Mouse (Mus musculus) stomach, embryonic 15.5 days (tissue): Measurements from ENCODE around the gene Ahdc1. TPM values are rescaled to one million over a fixed set of nuclear protein-coding genes. Genes with fewer than 3 reads are reported as not detected.
A peak's percentile ranks its signal among the peaks of the same experiment; 100 is the strongest.

Source experiments
- ATAC-seq: fragments of 200-750 bp; cut with Nextera tagmentation; 2 replicates; pipeline ENCODE4 v1.8.0; 2017; ENCODE audit warnings: low read depth, moderate number of reproducible peaks, moderate TSS enrichment; ENCODE audit not compliant: insufficient read depth, low FRiP score
- H3K27ac ChIP-seq: fragments of 300-500 bp; sonication (generic); 2 replicates; pipeline ENCODE4 v1.5.1; 2015; ENCODE audit warnings: mild to moderate bottlenecking, inconsistent platforms
- H3K27me3 ChIP-seq: fragments of 300-500 bp; sonication (generic); replicated peaks from 2 replicates; pipeline ENCODE4 v1.6.1; 2015; ENCODE audit warnings: inconsistent platforms
- H3K36me3 ChIP-seq: fragments of 300-500 bp; sonication (generic); 2 replicates; pipeline ENCODE4 v1.6.1; 2015; ENCODE audit warnings: inconsistent platforms
- H3K4me1 ChIP-seq: fragments of 300-500 bp; sonication (generic); 2 replicates; pipeline ENCODE4 v1.6.1; 2015; ENCODE audit warnings: inconsistent platforms
- H3K4me2 ChIP-seq: fragments of 300-500 bp; sonication (generic); 2 replicates; pipeline ENCODE4 v1.6.1; 2015; ENCODE audit warnings: mild to moderate bottlenecking, inconsistent platforms
- H3K4me3 ChIP-seq: fragments of 300-500 bp; sonication (generic); replicated peaks from 2 replicates; pipeline ENCODE4 v1.5.1; 2015; ENCODE audit warnings: inconsistent platforms
- H3K9ac ChIP-seq: fragments of 300-500 bp; sonication (generic); 2 replicates; pipeline ENCODE4 v1.6.1; 2015; ENCODE audit warnings: inconsistent platforms
- H3K9me3 ChIP-seq: fragments of 300-500 bp; sonication (generic); 2 replicates; pipeline ENCODE4 v1.6.1; 2016; ENCODE audit warnings: inconsistent platforms
- WGBS: fragments of 180-500 bp; shearing (Covaris S2); methylation state at CpG from one replicate; pipeline ENCODE4 v1.1.7; 2015; 5-methylcytosine and 5-hydroxymethylcytosine counted together
- polyA plus RNA-seq: library from polyadenylated mRNA; unstranded; fragments of >200 nt; fragmentation: Nextera tagmentation; extraction: Ambion mirVana; gene quantifications from 2 replicates; pipeline ENCODE4 v1.2.1, GENCODE M21; 2015

Ahdc1 gene
- polyA plus RNA-seq, 1 experiment from 2014 or later: 9.3 TPM

DNA sequence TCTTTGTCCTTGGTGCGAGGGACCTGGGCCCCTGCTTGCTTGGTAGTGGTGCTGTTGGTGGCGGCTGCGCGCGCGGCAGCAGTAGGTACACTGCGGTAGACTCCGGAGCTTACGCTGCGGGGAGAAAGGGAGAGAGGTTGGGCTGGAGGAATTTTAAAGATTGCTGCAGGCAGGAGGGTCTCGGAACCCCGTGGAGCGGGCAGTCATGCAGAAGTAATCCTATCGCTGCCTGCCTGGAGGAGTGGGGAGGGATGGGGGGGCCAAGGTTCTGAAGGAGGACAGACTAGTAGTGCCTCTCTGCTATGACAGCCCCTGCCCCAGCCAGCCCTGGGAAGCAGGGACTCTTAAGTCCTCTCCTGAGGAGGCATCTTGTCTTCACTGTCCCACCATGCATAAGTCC is 11.2 kb downstream of the Ahdc1 start:
- Histone ChIP-seq H3K27me3 (no peaks in the 10 kb centered on the region), H3K27ac (0 out of 2 replicates have a peak overlapping the region, but pooled peaks have one; percentile 13), H3K9me3 (no peaks in the 10 kb centered on the region), H3K4me3 (no peak overlapping the region), H3K4me1 (peaks cover 84% of the 10 kb centered on the region), H3K36me3 (no peaks in the 10 kb centered on the region), H3K4me2 (peak overlapping the region; percentile 3; the same call in 1 of the 2 replicates), H3K9ac (no peak overlapping the region)
- no peak for ATAC-seq
- 33% methylated on average over 14 of the region's 14 CpGs for WGBS

GRCm38 (mm10) chr4:133022954-133023635 is 12.0 kb downstream of the Ahdc1 start:
- 73% methylated on average over 14 of the region's 14 CpGs for WGBS
- ATAC-seq: no peak
- Histone ChIP-seq H3K9ac (no peak overlapping the region), H3K36me3 (no peaks in the 10 kb centered on the region), H3K27ac (peak overlapping the region; percentile 85), H3K27me3 (no peaks in the 10 kb centered on the region), H3K9me3 (no peaks in the 10 kb centered on the region), H3K4me3 (no peak overlapping the region), H3K4me1 (peaks cover 76% of the 10 kb centered on the region), H3K4me2 (no peak overlapping the region)

DNA sequence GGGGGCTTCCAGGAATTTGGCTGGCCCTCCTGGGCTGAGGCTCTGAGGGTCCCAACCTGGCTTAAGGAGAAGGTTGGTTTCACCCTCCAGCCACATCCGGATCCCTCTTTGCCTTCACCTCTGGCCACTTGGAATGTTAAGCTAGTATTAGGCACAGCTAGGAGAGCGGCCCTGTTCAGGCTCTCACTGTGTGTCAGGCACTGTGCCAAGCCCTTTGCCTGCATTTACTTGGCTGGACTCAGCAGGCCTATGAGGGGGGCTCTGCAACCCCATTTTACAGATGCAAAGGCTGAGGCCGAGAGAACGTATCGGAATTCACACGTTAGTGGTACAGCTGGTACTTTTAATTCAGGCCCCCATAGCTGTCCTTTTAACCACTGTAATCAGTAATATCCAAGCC is 12.6 kb downstream of the Ahdc1 start:
- Histone ChIP-seq H3K4me3 (no peak overlapping the region), H3K36me3 (no peaks in the 10 kb centered on the region), H3K9ac (no peak overlapping the region), H3K27me3 (no peaks in the 10 kb centered on the region), H3K9me3 (no peaks in the 10 kb centered on the region), H3K4me2 (no peak overlapping the region), H3K27ac (peak overlapping the region; percentile 85), H3K4me1 (peaks cover 74% of the 10 kb centered on the region)
- no peak for ATAC-seq
- WGBS: 81% methylated on average over 6 of the region's 6 CpGs

- H3K4me1 ChIP-seq: peaks cover 78% of the 10 kb centered on the region
- 14% methylated on average over 3 of the region's 4 CpGs for WGBS
- no peaks in the 10 kb centered on the region for H3K36me3 ChIP-seq
- H3K4me2 ChIP-seq: no peak overlapping the region
- no peaks in the 10 kb centered on the region for H3K27me3 ChIP-seq
- peak overlapping the region; percentile 85 for H3K27ac ChIP-seq
- no peak overlapping the region for H3K4me3 ChIP-seq
- ATAC-seq: no peak
- no peaks in the 10 kb centered on the region for H3K9me3 ChIP-seq
- no peak overlapping the region for H3K9ac ChIP-seq
Measured at GRCm38 (mm10) chr4:133024404-133024803, 13.3 kb downstream of the Ahdc1 start.

DNA sequence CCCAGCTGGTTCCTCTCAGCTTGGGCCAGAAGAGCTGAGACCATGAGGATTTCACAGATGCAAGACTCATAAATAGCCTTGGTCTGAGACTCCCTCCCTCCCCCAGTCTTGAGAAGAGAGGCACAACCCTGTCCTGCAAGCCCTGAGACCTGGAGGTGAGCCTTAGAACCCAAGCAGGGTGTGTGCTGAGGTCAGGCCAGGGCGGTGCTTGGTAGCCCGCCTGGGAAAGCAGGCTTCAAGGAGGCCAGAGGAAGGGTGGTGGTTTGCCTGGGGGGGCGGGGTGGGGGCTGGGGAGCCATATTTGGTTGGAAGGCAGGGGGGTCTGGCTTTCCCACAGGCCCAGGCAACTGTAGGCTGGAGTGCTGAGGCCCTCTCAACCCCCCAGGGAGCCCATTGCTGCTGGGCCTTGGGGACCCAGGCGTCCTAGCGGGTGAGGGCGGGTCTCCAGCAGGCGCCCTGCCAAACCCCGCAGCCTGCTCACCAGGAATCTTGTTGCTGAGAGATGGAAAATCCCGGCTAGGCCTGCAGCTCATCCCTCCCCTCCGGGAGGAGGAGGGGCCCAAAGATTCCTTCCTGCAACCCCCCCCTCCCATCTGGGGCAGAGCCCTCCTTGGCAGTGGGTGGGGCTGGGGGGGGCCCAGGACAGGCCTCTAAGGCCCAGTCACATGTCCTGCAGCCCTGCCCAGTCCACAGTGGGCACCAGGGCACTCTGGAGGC is 14.1 kb downstream of the Ahdc1 start:
- 16% methylated on average over 10 of the region's 10 CpGs for WGBS
- Histone ChIP-seq H3K27ac (peak overlapping the region; percentile 85), H3K4me3 (no peak overlapping the region), H3K9ac (no peak overlapping the region), H3K4me2 (peak overlapping the region; percentile 33; the same call in 1 of the 2 replicates), H3K27me3 (no peaks in the 10 kb centered on the region), H3K36me3 (no peaks in the 10 kb centered on the region), H3K9me3 (no peaks in the 10 kb centered on the region), H3K4me1 (peaks cover 73% of the 10 kb centered on the region)
- ATAC-seq: peak; percentile 42; the same call in 1 of the 2 replicates

GRCm38 (mm10) chr4:133026272-133026671 is 15.2 kb downstream of the Ahdc1 start:
- Histone ChIP-seq H3K4me3 (no peak overlapping the region), H3K4me2 (no peak overlapping the region), H3K27me3 (no peaks in the 10 kb centered on the region), H3K9ac (no peak overlapping the region), H3K27ac (peak overlapping the region; percentile 85), H3K36me3 (no peaks in the 10 kb centered on the region), H3K4me1 (peaks cover 62% of the 10 kb centered on the region), H3K9me3 (no peaks in the 10 kb centered on the region)
- no peak for ATAC-seq
- 66% methylated on average over 10 of the region's 10 CpGs for WGBS

- no peak overlapping the region for H3K9ac ChIP-seq
- ATAC-seq: no peak
- H3K9me3 ChIP-seq: no peaks in the 10 kb centered on the region
- no peaks in the 10 kb centered on the region for H3K27me3 ChIP-seq
- 31% methylated on average over 2 of the region's 2 CpGs for WGBS
- H3K4me3 ChIP-seq: no peak overlapping the region
- peak overlapping the region; percentile 85; the same call in 1 of the 2 replicates for H3K27ac ChIP-seq
- H3K4me2 ChIP-seq: no peak overlapping the region
- no peaks in the 10 kb centered on the region for H3K36me3 ChIP-seq
- H3K4me1 ChIP-seq: peaks cover 56% of the 10 kb centered on the region
Measured at GRCm38 (mm10) chr4:133026826-133027375, 15.8 kb downstream of the Ahdc1 start.

- no peaks in the 10 kb centered on the region for H3K36me3 ChIP-seq
- H3K9me3 ChIP-seq: no peaks in the 10 kb centered on the region
- H3K9ac ChIP-seq: no peak overlapping the region
- no peak for ATAC-seq
- H3K4me1 ChIP-seq: peaks cover 47% of the 10 kb centered on the region
- no peak overlapping the region for H3K27ac ChIP-seq
- H3K4me2 ChIP-seq: no peak overlapping the region
- no peak overlapping the region for H3K4me3 ChIP-seq
- WGBS: 65% methylated on average over 10 of the region's 10 CpGs
- no peaks in the 10 kb centered on the region for H3K27me3 ChIP-seq
Measured at GRCm38 (mm10) chr4:133027721-133028120, 16.7 kb downstream of the Ahdc1 start.

GRCm38 (mm10) chr4:133028193-133028592 is 17.1 kb downstream of the Ahdc1 start:
- Histone ChIP-seq H3K9me3 (no peaks in the 10 kb centered on the region), H3K4me2 (no peak overlapping the region), H3K27me3 (no peaks in the 10 kb centered on the region), H3K9ac (no peak overlapping the region), H3K4me3 (no peak overlapping the region), H3K27ac (no peak overlapping the region), H3K4me1 (peaks cover 43% of the 10 kb centered on the region), H3K36me3 (no peaks in the 10 kb centered on the region)
- ATAC-seq: no peak
- 86% methylated on average over 6 of the region's 6 CpGs for WGBS

GRCm38 (mm10) chr4:133028875-133029274 is 17.8 kb downstream of the Ahdc1 start:
- WGBS: 85% methylated on average over 6 of the region's 6 CpGs
- peaks cover 36% of the 10 kb centered on the region for H3K4me1 ChIP-seq
- no peaks in the 10 kb centered on the region for H3K36me3 ChIP-seq
- no peaks in the 10 kb centered on the region for H3K27me3 ChIP-seq
- no peak overlapping the region for H3K4me2 ChIP-seq
- ATAC-seq: no peak
- H3K4me3 ChIP-seq: no peak overlapping the region
- H3K27ac ChIP-seq: no peak overlapping the region
- H3K9ac ChIP-seq: no peak overlapping the region
- no peaks in the 10 kb centered on the region for H3K9me3 ChIP-seq

DNA sequence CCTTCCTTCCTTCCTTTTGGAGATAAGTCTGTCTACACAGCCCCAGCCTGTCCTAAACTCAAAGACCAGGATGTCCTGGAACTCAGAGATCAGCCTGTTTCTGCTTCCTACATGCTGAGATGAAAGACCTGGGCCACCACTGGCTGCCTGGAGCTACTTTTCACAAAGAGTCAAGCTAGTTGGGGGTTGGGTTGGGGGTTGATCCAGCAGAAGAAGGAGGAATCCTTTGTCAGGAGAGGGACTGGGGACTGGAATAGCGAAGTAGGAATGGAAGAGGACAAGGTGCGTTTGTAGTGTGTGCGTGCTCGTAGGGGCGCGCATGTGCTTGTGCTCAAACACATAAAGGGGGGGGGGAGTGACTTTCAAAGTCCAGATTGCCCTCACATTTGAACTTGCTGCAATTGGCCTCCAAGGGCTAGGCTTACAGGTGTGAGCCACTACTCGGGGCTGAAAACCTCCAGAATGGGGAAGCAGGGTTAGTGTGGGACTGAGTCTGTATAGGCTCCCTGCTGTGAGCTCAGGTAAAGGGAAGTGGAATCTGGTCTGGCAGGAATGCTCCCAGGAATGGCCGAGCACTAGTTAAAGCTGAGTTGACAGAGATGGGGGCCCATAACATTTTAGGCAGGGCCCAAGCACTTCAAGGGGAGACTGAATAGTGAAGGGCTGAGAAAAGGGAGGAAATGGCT is 21.5 kb downstream of the Ahdc1 start:
- Histone ChIP-seq H3K4me1 (peaks cover 18% of the 10 kb centered on the region; the same call in 1 of the 2 replicates), H3K4me2 (no peak overlapping the region), H3K27ac (no peak overlapping the region), H3K36me3 (no peaks in the 10 kb centered on the region), H3K9me3 (no peaks in the 10 kb centered on the region), H3K9ac (no peak overlapping the region), H3K4me3 (no peak overlapping the region), H3K27me3 (no peaks in the 10 kb centered on the region)
- ATAC-seq: no peak
- WGBS: 83% methylated on average over 8 of the region's 8 CpGs

GRCm38 (mm10) chr4:133034478-133034877 is 23.4 kb downstream of the Ahdc1 start:
- no peak for ATAC-seq
- H3K27me3 ChIP-seq: no peaks in the 10 kb centered on the region
- 76% methylated on average over 10 of the region's 10 CpGs for WGBS
- H3K9me3 ChIP-seq: no peaks in the 10 kb centered on the region
- no peak overlapping the region for H3K4me2 ChIP-seq
- H3K36me3 ChIP-seq: no peaks in the 10 kb centered on the region
- no peak overlapping the region for H3K4me3 ChIP-seq
- H3K9ac ChIP-seq: no peak overlapping the region
- no peak overlapping the region for H3K27ac ChIP-seq
- peaks cover 23% of the 10 kb centered on the region; the same call in 1 of the 2 replicates for H3K4me1 ChIP-seq
